Mouse (Mus musculus): ENCODE results near the gene Mark3. TPM values are rescaled to one million over a fixed set of nuclear protein-coding genes. Genes with fewer than 3 reads are reported as not detected.

Mark3 gene
- total RNA-seq, 2 experiments from 2014 or later: 55.8 to 61.3 TPM

DNA sequence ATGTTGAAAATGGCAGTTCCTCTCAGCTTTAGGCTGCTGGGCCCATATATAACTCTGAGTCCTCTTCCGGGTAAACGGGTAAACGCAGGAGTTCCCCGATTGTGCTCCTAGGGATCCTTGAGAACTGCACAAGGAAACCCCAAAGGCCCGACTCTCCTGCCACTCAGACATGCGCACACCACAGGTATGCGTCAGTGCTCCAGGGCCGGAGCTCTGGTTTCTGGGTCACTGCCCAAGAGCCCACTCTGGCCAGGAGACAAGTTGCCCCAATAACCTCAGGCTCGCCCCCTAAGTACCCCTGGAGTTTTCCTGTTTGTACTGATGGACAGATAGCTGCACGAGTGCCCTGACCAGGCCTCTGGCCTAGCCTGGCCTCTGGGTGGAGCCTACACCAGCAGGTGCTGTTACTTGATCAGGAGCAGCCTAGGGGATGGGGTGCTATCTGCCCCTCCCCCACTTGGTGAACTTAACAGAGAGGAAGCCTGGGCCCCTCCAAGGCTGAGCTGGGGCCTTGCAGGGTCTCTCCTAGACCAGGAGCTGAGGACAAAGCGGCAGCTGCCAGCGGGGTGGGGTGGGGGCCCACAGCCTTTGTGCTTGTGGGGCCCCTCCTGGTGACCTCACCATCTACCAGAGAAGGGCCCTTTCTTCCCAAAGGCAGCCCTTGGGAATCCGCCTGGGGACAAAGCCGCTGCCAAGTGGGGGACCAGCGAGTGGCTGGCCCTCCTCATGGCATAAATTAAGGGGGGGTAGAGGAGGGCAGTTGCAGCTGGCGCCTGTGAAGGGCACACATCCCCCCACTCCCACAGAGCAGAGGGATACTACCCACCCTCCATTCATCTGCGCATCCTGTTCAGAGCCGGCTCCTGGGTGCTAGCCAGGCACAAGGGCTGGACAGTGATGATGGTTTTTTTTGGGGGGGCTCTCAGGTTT is 119.3 kb downstream of the Mark3 start:
- ATAC-seq (replicated peaks; ENCODE audit: poor library complexity, severe bottlenecking): no peak

DNA sequence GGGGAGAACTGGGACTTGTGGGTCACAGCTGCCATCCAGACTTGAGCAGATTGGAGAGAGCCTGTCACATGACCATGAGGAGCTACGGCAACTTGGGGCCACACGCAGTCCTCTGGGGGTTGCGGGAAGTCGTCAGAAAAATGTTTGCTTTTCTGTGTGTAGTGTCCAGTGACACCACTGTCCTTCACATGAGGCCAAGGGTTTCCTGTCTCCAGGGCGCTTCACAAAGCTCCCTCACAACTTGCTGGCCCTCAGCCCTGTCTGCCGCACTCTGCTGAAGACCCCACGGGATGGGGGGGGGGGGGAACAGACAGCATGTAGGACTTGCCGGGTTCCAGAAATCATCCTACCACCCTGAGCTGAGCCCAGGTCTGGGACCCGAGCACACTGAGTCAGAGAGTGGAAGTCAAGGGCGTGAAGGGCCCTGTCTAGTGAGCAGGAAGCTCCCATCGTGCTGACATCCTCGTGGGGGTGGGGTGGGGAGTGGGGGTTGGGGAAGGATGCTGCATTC is 120.0 kb downstream of the Mark3 start:
- ATAC-seq (replicated peaks; ENCODE audit: poor library complexity, severe bottlenecking): no peak

DNA sequence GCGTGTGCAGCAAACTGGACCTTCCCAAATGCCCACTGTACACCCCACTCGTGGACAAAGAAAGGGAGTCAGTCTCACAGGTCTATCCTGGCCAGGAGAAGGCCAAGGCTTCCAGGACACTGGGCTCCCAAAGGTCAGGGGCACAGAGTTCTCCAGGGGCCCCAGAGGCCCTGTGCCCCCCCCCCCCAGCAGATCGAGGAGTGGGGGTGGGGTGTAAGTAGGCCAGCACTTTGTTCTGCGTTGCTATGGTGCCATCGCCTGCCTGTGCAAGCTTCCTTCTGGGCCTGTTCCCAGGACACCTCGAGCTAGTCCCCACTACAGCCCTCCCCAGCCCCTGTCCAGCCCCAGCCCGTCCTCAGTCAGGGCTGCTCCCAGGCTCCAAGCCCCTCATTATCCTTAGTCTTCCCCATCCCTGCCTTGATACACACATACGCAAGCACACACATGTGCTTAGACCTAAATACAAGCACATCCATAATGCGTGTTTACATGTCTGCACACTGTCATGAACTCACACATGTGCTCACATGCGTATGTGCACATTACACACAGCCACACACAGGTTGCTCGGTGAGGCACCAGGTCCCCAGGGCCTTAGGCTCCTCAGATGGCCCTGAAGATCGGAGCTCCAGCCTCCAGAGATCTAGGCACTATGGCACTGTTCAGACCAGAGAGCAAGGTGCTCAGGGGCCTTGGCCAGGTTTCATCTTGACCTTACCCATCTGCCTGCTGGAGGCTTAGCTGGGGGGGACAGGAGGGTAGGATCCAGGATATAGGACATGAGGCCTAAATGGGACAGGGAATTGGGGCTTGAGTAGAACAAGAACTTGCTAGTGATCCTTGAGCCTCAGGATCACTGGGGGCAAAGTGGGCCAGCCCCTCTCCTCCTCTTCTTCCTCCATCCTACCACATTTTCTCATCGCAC is 120.8 kb downstream of the Mark3 start:
- ATAC-seq (replicated peaks; ENCODE audit: poor library complexity, severe bottlenecking): no peak

DNA sequence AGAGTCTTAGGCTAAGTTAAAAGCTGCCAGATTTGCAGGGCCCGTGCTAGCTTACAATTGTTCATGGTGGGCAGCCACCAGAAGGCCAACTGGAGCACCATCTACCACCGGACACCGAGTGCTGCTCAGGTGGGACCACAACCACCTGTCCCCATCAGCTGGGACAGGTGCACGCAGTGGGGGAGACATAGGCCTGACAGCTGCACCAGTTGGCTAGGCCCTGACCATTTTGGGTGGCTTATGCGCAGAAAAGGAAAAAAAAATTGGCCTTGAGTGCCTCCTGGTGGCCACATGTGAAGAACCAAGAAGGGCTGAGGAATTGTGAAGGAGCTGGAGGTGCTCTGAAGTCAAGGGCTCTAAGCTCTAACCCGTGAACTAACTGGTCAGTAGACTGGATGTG is 121.9 kb downstream of the Mark3 start:
- peak; percentile 63 for ATAC-seq (replicated peaks; ENCODE audit: poor library complexity, severe bottlenecking)

DNA sequence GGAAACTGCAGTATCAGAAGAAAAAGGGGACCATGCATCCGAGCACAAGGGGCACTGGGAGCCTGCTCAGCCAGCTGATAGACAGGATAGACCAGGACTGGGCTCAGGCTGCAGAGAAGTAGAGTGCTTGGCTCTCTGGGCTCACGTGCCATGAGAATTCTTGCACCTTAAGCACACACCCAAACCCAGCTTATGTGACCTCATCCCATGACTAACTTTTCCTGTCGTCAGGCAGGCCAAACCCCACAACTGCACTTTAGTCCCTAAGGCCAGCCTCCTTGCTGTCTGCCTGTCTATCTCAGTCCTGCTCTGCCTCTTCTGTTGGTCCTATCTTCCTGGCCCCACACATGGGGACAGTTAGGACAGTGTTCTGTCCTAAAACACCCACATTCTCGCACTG is 123.4 kb downstream of the Mark3 start:
- ATAC-seq (replicated peaks; ENCODE audit: poor library complexity, severe bottlenecking): no peak

DNA sequence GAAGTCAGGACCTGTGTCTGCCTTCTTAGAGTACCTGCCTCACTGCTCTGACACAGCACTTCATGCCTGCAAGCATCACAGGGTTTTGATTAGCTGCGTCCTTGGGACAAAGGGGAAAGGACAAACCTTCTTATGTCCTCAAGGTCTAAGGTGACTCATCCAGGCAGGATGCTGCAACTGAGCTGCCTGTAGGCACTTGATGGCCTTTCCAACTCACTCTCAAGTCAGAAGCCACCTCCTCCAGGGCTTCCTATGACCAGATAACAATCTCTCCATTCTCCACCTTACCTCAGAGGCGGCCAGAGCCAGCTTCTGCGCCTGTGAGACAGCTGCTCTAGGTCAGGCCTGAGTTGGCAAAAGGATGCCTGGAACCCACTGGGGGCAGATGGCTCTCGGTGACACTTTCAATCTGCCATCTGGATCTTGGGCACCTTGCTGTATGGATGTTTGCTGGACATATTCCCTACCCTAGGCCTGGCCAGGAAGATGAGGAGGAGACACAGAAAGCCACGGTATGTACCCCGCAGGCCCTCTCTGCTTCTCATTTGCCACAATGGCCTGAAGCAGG is 124.1 kb downstream of the Mark3 start:
- ATAC-seq (replicated peaks; ENCODE audit: poor library complexity, severe bottlenecking): no peak

DNA sequence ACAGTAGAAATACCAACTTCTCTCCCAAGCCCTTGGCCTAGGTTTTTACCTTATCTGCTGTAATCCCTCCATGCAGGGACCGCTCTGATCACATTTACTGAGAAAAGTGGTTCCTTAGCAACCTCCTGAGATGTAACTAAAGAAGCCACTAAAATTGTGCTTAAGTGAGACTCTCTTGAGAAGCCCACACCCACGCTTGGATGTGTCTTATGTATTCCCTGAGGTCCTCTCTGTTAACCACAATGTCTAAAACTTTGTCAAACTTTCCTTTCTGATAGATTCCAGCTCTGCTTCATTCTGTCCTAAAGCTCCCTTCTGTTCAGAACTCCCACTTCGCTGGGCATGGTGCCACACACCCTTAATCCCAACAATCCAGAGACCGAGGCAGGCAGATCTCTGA is 125.2 kb downstream of the Mark3 start:
- no peak for ATAC-seq (replicated peaks; ENCODE audit: poor library complexity, severe bottlenecking)

DNA sequence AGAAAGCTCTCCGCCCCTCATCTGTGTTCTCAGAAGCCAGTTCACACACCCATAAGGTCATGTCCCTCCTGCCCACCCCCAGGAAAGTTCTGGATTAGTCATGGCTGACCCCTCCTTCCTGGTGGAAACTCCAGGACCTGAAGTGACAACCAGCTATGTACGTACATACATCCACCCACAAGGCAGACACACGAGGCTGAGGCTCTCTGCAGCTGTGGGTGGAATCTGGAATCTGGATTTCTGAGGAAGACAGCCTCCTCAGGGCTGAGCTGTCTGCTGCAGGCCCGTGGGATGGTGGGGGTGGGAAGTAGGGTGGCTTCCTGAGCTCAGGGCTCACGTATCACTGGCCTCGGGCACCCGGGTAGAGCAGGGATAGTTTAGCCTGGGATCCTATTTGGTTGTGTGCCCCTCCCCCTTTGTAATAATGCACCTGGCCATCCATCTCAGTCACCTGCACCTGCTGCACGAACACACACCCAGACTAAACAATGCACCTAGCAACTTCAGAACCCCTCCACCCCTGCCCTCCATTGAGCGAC is 126.7 kb downstream of the Mark3 start:
- ATAC-seq (replicated peaks; ENCODE audit: poor library complexity, severe bottlenecking): no peak

DNA sequence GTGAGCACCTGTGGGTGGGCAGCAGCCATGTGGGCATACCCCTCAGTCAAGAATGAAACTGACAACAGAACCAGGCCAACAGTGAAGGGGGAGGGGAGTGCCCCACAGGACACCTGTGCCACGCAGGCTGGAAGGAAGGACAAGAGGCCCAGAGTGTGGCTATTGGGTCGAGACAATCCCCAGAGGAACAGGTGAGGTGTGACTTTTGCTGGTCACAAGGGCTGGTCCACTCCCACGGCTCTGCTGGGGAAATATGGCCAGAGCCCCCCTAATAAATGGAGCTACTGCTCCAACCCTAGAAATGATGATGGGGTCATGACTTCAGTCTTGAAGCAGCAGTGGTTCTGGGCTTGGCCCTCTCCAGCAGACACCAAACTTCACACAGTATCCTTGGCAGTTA is 129.0 kb downstream of the Mark3 start:
- ATAC-seq (replicated peaks; ENCODE audit: poor library complexity, severe bottlenecking): no peak

DNA sequence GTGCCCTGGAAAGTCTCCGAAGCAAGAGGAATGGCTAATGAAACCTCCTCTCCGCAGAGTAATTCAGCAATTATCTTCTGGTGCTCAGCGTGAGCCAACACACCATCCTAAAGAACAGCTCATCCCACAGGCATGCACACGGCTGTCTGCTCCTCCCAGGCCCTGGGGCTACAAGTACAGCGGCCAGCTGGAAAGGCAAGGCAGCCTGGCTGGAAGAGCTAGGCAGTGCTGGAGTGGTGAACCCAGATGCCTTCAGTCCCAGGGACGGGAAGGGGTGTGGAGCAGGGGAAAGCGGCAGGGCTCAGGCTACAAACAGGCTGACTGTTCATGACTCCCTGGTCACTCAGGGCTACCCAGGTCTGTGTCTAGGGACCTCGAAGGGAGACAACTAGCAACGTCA is 130.3 kb downstream of the Mark3 start:
- no peak for ATAC-seq (replicated peaks; ENCODE audit: poor library complexity, severe bottlenecking)

DNA sequence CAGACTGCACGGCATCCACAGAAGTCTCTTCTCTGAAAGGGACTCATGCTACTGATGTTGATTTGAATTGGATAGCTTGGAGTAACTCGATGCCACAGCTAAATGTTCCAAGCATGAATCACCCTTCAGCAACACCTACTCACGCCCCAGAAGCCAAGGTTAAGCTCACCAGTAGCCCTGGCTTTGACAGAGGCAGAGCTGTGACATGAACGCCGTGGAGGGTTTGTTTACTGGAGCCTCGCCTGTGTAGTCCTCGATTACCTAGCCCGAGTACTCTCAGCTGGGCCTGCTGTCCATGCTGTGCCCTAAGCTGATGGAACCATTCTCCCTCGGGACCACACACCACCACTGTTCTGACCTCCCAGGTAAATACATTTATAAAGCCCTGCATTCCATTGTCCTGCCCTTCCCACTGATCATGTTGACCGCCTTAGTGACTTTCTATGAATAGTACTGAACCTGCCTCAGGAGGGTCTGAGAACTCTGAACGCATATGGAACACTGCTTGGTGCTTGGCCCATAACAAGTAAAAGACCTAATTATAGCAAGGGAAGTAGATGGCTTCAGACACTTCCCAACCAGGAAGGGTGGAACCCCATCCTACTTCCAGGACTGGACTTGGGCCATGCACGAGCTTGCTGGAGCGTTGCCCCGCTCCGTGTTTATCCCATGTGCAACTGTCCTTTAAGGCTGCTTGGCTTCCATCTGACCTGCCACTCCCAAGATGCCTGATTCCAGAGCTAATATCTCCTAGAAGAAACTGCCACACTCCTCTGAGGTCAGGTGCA is 131.1 kb downstream of the Mark3 start:
- no peak for ATAC-seq (replicated peaks; ENCODE audit: poor library complexity, severe bottlenecking)

Other genes starting within 250 kb of the Mark3 start
- gene Cdc42bpb, start 196.8 kb upstream of the Mark3 start, total RNA-seq (2014; fragmentation: Nextera tagmentation): 5.6 and 8.1 TPM in 2 replicates
- 4.8 and 8.6 TPM in 2 replicates for gene Cdc42bpb, start 196.8 kb upstream of the Mark3 start, total RNA-seq (2017)
- gene Lbhd2, start 167.7 kb upstream of the Mark3 start, total RNA-seq (2014; fragmentation: Nextera tagmentation): not detected in 2 replicates
- gene Lbhd2, start 167.7 kb upstream of the Mark3 start, total RNA-seq (2017): not detected in 2 replicates
- not detected in 2 replicates for gene Exoc3l4, start 157.5 kb upstream of the Mark3 start, total RNA-seq (2014; fragmentation: Nextera tagmentation)
- 0.26 TPM in 1 of 2 replicates, not detected in the other for gene Exoc3l4, start 157.5 kb upstream of the Mark3 start, total RNA-seq (2017)
- gene Tnfaip2, start 132.1 kb upstream of the Mark3 start, total RNA-seq (2014; fragmentation: Nextera tagmentation): 28.6 and 30.4 TPM in 2 replicates
- gene Tnfaip2, start 132.1 kb upstream of the Mark3 start, total RNA-seq (2017): 27.4 and 56.1 TPM in 2 replicates
- not detected in 2 replicates for gene Gm266, start 88.7 kb upstream of the Mark3 start, total RNA-seq (2014; fragmentation: Nextera tagmentation)
- not detected in 2 replicates for gene Gm266, start 88.7 kb upstream of the Mark3 start, total RNA-seq (2017)
- 197 and 224 TPM in 2 replicates for gene Eif5, start 36.5 kb upstream of the Mark3 start, total RNA-seq (2014; fragmentation: Nextera tagmentation)
- gene Eif5, start 36.5 kb upstream of the Mark3 start, total RNA-seq (2017): 290 and 339 TPM in 2 replicates
- gene Ckb, start 97.8 kb downstream of the Mark3 start, total RNA-seq (2014; fragmentation: Nextera tagmentation): 4.2 TPM in 1 of 2 replicates, not detected in the other
- 0.57 and 1.4 TPM in 2 replicates for gene Ckb, start 97.8 kb downstream of the Mark3 start, total RNA-seq (2017)
- 18.6 and 21.9 TPM in 2 replicates for gene Trmt61a, start 103.6 kb downstream of the Mark3 start, total RNA-seq (2014; fragmentation: Nextera tagmentation)
- 10.0 and 10.1 TPM in 2 replicates for gene Trmt61a, start 103.6 kb downstream of the Mark3 start, total RNA-seq (2017)
- 28.0 and 32.0 TPM in 2 replicates for gene Bag5, start 138.7 kb downstream of the Mark3 start, total RNA-seq (2014; fragmentation: Nextera tagmentation)
- 33.3 and 41.2 TPM in 2 replicates for gene Bag5, start 138.7 kb downstream of the Mark3 start, total RNA-seq (2017)
- 49.6 and 51.3 TPM in 2 replicates for gene Apopt1, start 138.7 kb downstream of the Mark3 start, total RNA-seq (2014; fragmentation: Nextera tagmentation)
- gene Apopt1, start 138.7 kb downstream of the Mark3 start, total RNA-seq (2017): 57.2 and 60.9 TPM in 2 replicates
- 45.3 and 48.2 TPM in 2 replicates for gene Klc1, start 184.3 kb downstream of the Mark3 start, total RNA-seq (2014; fragmentation: Nextera tagmentation)
- gene Klc1, start 184.3 kb downstream of the Mark3 start, total RNA-seq (2017): 26.7 and 42.1 TPM in 2 replicates
- gene Xrcc3, start 239.3 kb downstream of the Mark3 start, total RNA-seq (2014; fragmentation: Nextera tagmentation): 16.7 and 31.1 TPM in 2 replicates
- gene Xrcc3, start 239.3 kb downstream of the Mark3 start, total RNA-seq (2017): 6.8 and 8.6 TPM in 2 replicates
- 14.0 and 19.5 TPM in 2 replicates for gene Zfyve21, start 239.6 kb downstream of the Mark3 start, total RNA-seq (2014; fragmentation: Nextera tagmentation)
- 5.3 and 6.2 TPM in 2 replicates for gene Zfyve21, start 239.6 kb downstream of the Mark3 start, total RNA-seq (2017)

Measured in granulocyte monocyte progenitor cell, adult 5-6 weeks (primary cell).